Mouse (Mus musculus) gastrocnemius, postnatal 25 days (tissue): ENCODE data around the gene Cct2. TPM values are rescaled to one million over a fixed set of nuclear protein-coding genes. Genes with fewer than 3 reads are reported as not detected.
A peak's percentile ranks its signal among the peaks of the same experiment; 100 is the strongest.

Source experiments
- DNase-seq: peaks from one replicate; pipeline ENCODE4 v3.0.0; 2022
- long read RNA-seq, 2 experiments: library from polyadenylated mRNA; stranded (forward); transcript quantifications; one replicate each; pipeline ENCODE4 v2.0.0; 2021
- total RNA-seq, 2 experiments: library from RNA; stranded (reverse); gene quantifications; 1 replicate in 1 of 2; 2 replicates in 1 of 2; pipeline ENCODE4 v1.2.3; 2021

The Cct2 gene
- 100 to 1,000 TPM; 104 to 109 TPM for total RNA-seq
- long read RNA-seq, experiment 1, transcript Cct2-201 (16 exons, 1,959 nt) = major isoform, 74 of 90 reads
- long read RNA-seq, experiment 1, partial matches to known transcripts = 10 of 90 reads
- long read RNA-seq, experiment 1, other reads (novel, unspliced or antisense) = 6 of 90 reads
- long read RNA-seq, experiment 2, transcript Cct2-201 (16 exons, 1,959 nt) = major isoform, 73 of 94 reads
- long read RNA-seq, experiment 2, partial matches to known transcripts = 16 of 94 reads
- long read RNA-seq, experiment 2, other reads (novel, unspliced or antisense) = 5 of 94 reads

DNA sequence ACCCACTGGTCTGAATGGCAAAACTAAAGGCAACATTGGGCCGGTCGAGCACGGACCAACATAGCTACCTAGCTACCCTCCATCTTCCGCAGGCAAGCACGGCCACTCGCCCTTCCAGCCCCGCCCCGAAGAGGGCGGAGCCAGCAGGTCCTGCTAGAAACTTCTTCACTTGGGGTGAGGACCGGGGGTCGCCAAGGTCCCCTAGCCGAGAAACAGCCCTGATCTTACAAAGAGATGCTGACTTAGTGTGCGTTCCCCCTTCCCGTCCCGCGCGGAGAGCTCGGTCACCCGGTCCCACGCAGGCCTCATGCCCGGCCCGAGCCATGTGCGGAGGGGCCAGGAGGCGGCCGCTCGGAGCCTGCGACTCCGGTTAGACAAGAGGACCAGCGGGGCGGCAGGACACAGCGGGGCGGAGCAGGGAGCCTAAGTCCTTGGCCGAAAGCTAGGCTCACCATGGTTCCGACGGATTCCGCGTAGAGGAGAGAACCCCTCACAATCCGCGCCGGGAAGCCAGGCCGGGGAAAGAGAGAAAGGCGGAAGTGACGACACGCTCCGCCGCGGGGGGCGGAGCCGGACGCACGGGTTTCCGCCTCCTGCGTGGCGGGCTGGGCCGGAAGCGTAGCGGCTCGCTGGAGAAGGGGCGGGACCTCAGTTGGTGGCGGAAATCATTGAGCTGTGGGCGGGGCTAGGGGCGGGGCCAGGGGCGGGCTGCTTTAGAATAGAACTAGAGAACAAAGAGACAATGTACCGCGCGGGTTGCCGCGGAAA is at the start of gene Cct2:
TSS of gene Cct2 (minus strand) at position 561 of the 768 bp plus-strand sequence.
- peak; percentile 89 for DNase-seq

DNA sequence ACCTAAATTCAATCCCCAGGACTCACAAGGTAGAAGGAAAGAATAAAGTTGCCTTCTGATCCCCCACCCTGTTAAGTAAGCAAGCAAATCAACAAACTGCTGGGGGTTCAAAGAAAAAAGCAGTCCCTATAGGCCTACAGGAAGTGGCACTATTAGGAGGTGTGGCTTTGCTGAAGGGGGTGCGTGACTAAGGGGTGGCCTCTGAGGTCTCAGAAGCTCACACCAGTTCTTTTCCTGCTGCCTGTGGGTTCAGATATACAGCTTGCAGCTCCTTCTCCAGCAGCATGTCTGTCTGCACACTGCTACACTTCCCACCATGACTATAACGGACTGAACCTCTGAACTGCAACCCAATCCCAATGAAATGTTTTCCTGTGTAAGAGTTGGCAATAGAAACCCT is 48.9 kb upstream of the Cct2 start:
- no peak for DNase-seq

DNA sequence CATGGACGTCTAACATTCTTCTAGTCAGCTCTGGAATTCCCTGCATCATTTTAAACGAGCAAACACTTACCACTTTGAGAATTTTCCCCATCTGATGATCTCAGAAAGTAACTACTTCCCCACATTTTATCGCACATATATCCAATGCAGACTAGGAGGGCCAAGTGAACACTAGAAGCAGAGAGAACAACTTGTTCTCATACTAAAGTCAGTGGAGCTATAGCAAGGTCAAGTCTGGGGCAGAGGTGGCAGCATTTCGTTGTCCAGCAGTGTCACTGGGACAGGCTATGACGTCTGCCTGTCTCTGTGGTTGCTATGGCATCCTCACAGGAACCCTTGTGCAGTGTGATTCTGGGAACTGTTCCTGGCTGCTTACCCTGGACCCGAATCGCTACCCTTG is 47.8 kb upstream of the Cct2 start:
- no peak for DNase-seq

DNA sequence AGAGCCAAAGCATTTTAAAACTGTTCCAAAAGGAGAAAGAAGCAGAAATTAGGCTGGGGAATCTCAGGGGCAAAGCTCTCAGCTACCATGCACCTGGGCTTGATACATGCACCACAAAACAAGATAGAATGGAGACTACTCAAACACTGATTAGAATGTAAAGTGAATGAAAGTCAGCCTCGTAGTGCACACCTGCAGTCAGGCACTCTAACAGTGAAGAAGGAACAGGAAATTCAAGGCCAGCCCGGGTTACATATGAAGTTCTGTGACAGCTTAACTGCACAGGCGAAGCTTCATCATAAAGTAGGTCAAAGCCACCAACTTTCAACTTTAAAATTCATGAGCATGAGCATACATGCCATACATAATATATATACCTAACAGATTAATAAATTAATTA is 46.7 kb upstream of the Cct2 start:
- DNase-seq = no peak

DNA sequence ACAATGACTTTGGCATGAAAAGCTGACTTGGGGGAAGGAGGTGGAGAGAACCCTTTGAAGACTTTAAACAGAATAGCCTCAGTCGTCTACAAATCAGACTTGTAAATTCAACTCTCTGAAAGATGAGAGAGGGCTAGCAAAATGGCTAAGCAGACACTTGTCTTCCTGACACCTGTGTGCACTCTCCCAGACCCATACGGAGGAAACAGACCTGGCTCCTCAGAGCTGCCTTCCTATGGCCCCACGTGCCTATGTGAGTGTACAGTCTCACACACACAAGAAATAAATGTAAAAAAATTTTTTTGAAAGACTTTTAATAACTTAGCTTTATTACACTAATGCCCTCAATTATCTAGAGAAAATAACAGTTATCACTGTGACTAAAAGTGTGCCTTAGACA is 43.1 kb upstream of the Cct2 start:
- DNase-seq = no peak

DNA sequence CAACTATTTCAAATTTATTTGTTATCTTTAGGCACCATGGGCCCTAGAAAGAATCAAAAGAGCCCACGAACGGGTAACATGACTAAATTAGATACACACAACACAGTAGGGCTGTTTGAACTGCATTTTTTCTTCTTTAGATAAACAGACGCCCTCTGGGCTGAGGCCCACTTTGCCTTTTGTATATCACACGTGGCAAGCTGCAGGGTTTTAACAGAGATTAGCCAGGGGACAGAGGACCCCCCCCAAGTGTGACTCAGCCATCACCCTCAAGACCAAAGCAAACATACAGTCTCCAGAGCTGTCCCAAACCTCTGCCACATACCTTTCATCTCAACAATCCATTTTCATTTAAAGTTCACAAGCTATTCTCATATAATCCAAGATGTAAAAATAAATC is 42.6 kb upstream of the Cct2 start:
- no peak for DNase-seq

DNA sequence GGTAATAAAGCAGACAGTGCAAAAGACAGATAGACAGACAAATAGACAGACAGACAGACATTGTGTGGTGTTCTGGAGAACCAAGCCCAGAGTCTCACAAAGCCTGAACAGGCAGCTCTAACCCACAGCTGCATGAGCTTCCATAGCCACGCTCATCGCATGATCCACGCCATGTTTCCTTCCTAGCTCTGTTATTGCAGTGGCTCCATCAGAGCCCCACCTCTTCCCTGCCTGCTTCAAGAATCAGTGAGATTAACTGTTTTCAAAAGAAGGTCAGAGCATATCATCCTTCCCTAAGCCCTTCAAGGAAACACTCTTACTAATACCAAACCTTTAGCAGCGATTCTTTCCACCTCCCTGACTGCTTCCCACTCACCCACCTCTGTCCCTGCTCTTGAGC is 41.4 kb upstream of the Cct2 start:
- no peak for DNase-seq

DNA sequence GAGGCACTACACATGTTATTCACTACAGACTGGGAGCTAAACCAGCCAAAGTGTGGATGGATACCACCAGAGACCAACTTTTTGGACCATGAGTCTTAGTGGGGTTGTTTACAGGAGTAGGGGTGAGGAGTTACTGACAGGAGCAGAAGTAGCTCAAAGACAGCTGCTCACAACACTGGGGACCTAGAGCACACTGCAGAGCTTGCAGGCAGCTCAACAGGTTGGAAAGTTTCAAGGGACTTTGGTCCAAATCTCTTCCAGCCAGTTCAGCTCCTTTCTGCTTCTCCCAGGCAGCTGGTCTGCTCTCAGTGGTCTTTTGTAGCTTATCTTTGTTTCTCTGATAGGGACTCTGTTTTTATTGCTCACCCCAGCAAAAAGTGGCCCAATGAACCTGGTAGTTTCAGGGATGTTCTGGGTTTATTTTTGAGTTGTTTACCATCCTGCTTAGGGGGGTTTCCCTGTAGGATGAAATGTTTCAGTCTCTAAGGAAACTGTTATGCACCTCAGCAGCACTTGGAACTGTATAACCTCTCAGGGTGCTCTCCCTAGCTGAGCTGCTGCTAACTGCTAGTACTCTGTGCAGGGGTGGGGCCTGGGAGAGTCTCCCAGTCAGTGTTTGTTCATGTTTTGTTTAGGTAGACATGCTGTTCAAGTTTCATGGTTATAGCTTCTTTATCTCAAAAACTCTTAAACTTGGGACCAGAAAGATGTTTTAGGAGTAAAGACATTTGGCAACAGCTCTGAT is 40.4 kb upstream of the Cct2 start:
- no peak for DNase-seq

DNA sequence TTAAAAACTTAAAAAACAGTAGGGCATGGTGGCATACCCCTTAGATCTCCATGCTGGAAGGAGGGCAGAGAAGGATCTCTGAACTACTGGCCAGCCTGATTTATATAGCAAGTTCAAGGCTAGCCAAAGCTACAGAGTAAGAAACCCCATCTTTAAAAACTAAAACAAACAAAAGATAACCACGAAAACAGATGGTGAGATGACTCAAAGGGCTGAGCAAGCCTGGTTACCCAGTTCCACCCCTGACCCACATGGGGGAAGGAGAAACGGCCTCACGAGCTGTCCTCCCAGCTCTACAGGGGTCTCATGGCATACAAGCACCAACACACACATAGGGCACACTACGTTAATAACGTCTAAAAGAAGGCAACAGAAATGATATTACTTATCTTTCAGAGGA is 36.6 kb upstream of the Cct2 start:
- DNase-seq = no peak

DNA sequence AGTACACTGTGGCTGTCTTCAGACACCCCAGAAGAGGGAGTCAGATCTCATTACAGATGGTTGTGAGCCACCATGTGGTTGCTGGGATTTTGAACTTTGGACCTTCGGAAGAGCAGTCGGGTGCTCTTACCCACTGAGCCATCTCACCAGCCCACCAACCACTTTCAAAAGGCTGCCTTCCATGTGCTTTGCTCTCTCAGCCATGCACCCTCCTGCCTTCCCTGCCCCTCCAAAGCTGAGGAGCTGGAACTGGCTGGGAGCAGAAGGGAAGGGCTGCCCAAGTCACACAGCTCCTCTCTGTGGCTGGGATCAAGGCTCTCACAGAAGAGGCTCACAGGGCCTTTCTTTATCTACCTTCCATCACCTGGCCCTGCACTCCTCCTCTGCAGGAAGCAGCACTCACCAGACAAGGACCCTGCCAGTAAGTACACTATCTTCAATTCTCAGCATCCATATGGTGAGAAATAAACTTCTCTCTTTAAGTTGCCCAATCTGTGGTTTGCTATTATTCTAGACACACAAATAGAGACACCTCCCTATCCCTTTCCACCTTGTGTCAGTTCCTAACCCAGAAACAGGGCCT is 33.6 kb upstream of the Cct2 start:
- no peak for DNase-seq

DNA sequence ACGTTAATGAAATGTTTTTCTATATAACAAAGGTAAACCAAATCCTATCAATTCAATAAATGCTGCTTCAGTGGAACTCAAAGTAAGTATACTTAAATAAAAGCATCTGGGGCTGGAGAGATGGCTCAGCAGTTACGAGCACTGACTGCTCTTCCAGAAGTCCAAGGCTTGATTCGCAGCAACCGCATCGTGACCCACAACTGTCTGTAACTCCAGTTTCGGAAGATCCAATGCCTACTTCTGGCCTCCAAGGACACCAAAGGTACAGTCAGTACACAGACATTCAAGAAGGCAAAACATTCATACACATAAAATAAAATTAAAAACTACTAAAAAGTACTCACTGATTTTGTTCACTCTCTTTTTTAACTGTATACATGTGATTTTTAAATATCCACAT is 32.5 kb upstream of the Cct2 start:
- no peak for DNase-seq

DNA sequence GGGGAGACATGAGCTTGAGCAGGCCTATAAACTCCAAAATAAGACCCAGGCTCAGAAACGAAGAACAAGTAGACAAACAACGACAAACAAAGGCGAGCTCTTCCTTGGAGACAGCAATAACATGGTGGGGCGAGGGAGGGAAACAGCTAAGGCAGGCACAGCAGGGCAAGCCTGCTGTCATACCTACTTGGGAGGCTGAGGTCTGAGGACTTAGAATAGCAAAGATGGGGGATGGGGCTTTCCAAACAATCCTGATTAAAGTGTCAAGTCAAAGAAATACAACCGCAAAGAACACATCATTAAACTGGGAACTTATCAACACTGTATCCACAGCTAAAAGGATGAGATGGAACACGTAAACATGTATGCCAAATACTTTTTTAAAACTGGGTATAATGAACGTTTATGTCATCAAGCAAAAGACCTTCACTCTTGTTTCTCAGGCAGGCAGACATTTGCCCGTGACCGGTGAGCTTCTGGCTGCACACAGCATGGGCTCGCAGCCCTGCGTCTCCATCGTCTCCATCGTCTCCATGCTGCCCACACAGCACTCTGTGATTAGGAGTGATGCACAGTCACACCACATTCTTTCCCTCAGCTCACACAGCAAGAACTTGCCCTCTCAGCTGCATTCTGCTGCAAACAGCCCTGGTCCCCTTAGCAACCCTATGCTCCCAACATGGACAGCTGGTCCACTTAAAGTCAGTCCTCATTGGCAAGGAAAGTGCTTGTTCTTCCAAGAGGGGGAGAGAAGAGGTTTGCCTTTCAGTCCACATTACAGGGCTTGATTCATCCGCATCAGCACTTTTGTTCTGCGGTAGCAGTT is 31.1 kb upstream of the Cct2 start:
- DNase-seq = peak; percentile 21

DNA sequence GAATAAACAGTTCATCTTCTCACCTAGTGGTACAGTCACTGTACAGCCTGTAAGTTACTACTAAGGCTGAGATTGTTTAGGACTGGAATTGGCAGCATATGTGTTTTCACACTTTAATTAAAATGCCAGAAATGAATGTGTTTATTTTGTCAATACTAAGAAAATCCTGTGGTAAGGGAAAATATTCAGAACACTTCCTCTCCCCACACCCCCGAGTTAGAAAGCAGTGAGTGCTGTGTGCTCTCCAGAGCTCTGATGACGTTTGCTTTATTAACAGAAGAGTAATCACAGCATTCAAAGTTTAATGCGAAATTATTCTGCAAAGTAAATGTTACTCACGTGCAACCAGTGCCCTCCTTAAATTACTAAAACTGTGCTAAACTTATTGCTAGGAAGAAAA is 26.0 kb upstream of the Cct2 start:
- DNase-seq = no peak

DNA sequence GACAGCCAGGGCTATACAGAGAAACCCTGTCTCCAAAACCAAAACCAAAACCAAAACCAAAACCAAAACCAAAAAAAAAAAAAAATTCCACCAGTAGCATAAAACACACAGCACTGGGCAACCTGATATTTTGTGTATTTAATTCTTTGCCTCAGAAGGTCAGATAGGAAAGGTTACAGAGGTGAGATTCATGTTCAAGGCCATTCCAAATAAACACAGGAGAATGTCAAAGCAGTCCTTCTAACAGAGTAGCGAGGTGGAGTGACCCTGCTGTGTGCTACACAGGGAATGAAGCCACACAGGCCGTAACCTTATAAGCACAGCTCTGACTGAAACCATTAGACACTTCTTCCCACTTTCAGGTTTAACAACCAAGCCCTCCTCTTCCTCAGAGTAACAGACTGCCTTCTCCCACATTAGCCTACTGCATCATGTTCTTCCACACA is 18.3 kb upstream of the Cct2 start:
- DNase-seq = no peak

DNA sequence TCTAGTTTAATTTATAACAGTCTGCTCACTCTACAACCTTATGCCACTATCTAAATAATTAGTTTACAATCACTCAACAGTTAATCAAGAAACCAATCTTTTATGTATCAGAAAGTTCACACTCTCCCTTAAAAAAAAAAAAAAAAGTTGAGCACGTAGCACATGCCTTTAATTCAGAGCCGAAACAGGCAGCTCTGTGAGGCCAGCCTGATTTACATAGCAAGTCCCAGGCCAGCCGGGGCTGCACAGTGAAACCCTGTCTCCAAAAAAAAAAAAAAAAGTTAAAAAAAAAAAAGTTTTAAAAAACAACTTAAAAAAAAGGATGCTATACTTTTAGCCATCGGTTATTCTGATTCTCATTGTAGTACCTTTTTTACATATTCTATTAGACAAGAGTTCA is 17.7 kb upstream of the Cct2 start:
- no peak for DNase-seq

DNA sequence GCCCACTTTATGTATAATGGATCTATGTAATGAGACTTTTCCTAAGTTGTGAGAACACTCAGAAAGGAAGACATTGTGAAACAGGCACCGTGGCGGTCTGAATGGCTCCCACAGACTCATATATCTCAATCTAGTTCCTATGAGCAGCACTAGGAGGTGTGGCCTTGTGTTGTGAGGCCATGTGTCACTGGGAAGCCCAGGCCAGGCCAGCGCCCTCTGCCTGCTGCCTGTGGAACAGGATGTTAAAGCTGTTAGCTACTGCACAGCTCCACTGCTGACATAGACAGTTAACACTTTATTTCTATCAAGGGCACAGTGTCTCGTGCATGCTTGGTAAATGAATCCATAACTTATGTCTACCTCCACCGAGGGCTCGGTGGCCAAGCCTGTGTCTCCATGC is 14.7 kb upstream of the Cct2 start:
- no peak for DNase-seq

DNA sequence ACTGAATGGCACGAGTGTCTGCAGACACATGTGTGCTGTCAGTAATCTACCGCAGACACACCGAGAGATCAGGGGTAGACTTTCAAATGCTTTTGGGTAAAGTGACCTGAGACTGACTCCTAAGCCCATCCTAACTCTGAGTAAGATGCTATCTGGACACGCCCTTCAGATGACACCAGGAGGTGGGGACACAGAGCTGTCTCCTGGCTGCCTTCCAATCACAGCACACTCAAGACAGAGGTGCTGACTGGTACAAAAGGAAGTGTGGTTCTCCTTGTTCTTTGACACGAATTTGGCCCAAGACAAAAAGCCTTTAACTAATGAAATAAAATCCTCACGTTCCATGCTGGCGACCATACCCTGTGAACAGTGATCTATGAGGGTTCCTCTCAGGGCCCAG is 9.6 kb upstream of the Cct2 start:
- no peak for DNase-seq

DNA sequence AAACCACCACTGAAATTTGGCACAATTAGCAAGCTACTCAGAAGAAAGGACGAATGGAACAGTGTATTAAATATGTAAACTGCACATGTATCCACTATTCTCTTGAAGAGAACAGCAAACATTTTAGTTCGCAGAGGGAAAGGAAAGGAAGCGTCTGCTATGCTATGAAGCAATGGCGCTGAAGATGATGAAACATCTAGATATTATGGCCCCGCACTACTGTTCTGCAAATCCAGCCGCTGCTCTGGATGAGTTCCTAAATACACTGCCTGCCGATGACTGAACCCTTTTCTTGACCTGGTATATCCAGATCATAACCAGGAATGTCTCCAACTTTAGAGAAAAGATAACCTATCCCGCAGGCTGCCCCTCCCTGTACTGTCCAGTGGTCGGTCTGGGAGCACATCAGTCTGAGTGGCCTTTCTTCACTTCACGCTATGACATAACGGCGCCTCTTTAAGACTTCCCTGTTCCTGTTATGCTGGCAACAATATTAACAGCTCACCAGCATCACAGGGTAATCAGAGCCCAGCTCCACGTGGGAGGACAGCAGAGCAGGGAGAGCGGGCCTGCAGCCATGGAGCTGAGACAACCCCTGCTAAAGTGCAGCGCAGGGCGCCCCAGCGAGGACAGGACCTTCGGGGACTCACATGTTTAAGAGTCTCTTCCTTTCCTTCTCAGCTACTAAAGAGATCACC is 8.7 kb upstream of the Cct2 start:
- DNase-seq = no peak

DNA sequence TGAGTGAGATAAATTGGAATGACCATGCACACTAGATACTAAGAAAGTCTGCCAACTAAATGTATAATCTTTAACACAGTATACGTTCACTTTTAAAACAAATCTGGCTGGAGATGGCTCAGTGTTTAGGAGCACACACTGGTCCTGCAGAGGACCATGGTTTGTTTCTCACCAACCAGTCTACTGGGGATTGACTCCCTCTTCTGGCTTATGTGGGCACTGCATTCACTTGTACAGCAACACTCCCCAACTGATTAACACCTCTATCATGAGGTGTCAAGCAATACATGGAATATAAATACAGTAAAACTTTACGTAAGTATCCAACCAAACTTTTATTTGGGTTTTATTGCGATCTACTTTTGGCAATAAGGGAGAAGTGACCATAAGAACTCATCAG is 5.5 kb upstream of the Cct2 start:
- no peak for DNase-seq

DNA sequence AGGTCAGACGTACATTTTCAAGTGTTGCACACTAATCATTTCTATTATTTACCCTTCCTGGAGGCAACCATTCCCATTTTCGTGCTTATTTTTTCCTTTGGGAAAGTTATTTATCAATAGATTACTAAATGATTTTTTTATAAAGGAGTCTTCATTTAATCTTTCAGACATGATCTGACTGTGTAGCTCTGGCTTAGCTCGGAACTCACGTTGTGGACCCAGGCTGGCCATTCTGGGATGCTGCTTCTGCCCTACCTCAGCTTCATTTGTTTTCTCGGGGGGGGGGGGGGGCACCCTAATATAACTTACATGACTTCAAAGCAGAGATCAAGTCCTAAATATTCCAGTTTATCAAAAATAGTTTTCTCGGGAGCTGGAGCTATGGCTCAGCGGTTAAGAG is 462 bp upstream of the Cct2 start:
- DNase-seq = no peak

DNA sequence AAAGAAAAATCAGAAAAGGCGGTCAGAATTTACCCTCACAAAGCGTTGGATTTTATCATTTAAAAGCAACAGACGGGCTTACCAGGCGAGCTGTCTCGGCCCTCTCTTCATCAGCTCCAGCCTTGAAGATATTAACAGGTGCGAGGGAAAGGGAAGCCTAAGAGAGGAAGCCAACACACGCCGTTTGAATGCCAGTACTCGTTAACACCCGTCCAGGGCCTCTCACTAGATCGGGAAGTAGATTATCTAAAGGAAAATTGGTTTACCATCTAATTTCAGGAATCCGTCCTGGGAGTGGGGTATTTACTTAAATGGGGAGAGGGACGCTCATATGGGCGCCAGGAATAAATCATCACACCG is 740 bp downstream of the Cct2 start:
- no peak for DNase-seq
